Mouse (Mus musculus) CH12.LX (cell line): Measurements from ENCODE around the gene Csf2rb.

ENCODE experiments used
- CTCF ChIP-seq, 2 experiments: IDR thresholded peaks in 1 of 2; conservative IDR thresholded peaks in 1 of 2; 2 replicates each; pipeline ENCODE4 v1.5.1; 2011 to 2012; ENCODE audit warnings: low read depth in 2 of 2, low read length in 2 of 2, improper control_type of control experiment in 1 of 2, inconsistent platforms in 1 of 2, mild to moderate bottlenecking in 1 of 2, moderate library complexity in 1 of 2
- EP300 ChIP-seq: IDR thresholded peaks from 2 replicates; pipeline ENCODE4 v1.6.1; 2011; ENCODE audit warnings: low read length, improper control_type of control experiment
- GABPA ChIP-seq: IDR thresholded peaks from 2 replicates; pipeline ENCODE4 v1.6.1; 2012; ENCODE audit warnings: low read depth, low read length, improper control_type of control experiment, inconsistent platforms; ENCODE audit not compliant: insufficient replicate concordance
- KAT2A ChIP-seq: IDR thresholded peaks from 2 replicates; pipeline ENCODE4 v1.6.1; 2012; ENCODE audit warnings: low read length, improper control_type of control experiment, inconsistent platforms; ENCODE audit not compliant: insufficient replicate concordance
- PAX5 ChIP-seq: IDR thresholded peaks from 2 replicates; pipeline ENCODE4 v1.6.1; 2012; ENCODE audit warnings: low read length, inconsistent platforms, mixed read lengths
- POLR2A ChIP-seq: IDR thresholded peaks from 2 replicates; pipeline ENCODE4 v1.6.1; 2011; ENCODE audit warnings: low read depth, mild to moderate bottlenecking, improper control_type of control experiment, low read length
- RAD21 ChIP-seq: IDR thresholded peaks from 2 replicates; pipeline ENCODE4 v1.6.1; 2011; ENCODE audit warnings: low read depth, mild to moderate bottlenecking, low read length, improper control_type of control experiment, moderate library complexity
- TCF12 ChIP-seq: IDR thresholded peaks from 2 replicates; pipeline ENCODE4 v1.6.1; 2014; ENCODE audit warnings: low read depth, mild to moderate bottlenecking, inconsistent platforms, low read length, improper control_type of control experiment

GRCm38 (mm10) chr15:78293716-78294115 lies 31.8 kb upstream of the Csf2rb start:
- no peak for TF ChIP-seq POLR2A
- TF ChIP-seq EP300: no peak
- no peak for TF ChIP-seq GABPA
- TF ChIP-seq TCF12: no peak
- no peak for TF ChIP-seq PAX5
- TF ChIP-seq RAD21: no peak
- no peak for TF ChIP-seq KAT2A
- no peak for TF ChIP-seq CTCF (conservative IDR thresholded peaks at IDR 0.05 in 1 of 2, IDR thresholded peaks at IDR 0.05 in 1 of 2; ENCODE audit: low read depth in 2 of 2, low read length in 2 of 2)
